Mouse (Mus musculus) midbrain, embryonic 11.5 days (tissue): ENCODE measurements around the gene Slmap. TPM values are rescaled to one million over a fixed set of nuclear protein-coding genes. Genes with fewer than 3 reads are reported as not detected.

Experiments
- polyA plus RNA-seq: library from polyadenylated mRNA; unstranded; fragments of >200 nt; fragmentation: Nextera tagmentation; extraction: Ambion mirVana; gene quantifications from 2 replicates; pipeline ENCODE4 v1.2.1, GENCODE M21; 2014

The Slmap gene
- polyA plus RNA-seq, 1 experiment from 2014 or later: 21.3 TPM

Other genes with a start within 250 kb of the Slmap start
- gene Dennd6a, start 38.9 kb upstream of the Slmap start, polyA plus RNA-seq: 37.9 and 39.7 TPM in 2 replicates
- gene Arf4, start 103.1 kb upstream of the Slmap start, polyA plus RNA-seq: 586 and 633 TPM in 2 replicates
- 12.4 and 13.7 TPM in 2 replicates for gene Pde12, start 135.0 kb upstream of the Slmap start, polyA plus RNA-seq
- 0.06 TPM in 1 of 2 replicates, not detected in the other for gene Dnah12, start 158.3 kb upstream of the Slmap start, polyA plus RNA-seq